Mouse (Mus musculus): Measurements from ENCODE around the gene Mtcp1.

The Mtcp1 gene

GRCm38 (mm10) chrX:75415936-75416785 is at the start of gene Mtcp1, which contains the start of the genes Cmc4 and Brcc3:
Gene Mtcp1 (minus strand): TSS chrX:75416588.
Gene Cmc4 (minus strand): TSS chrX:75416584.
Gene Brcc3 (plus strand): TSS chrX:75416628.
- peak; percentile 92 for DNase-seq

GRCm38 (mm10) chrX:75454597-75454996 is 38.2 kb upstream of the Mtcp1 start:
- DNase-seq = no peak

GRCm38 (mm10) chrX:75409711-75410110 is 6.7 kb downstream of the Mtcp1 start:
- DNase-seq = no peak

- no peak for DNase-seq
Measured at GRCm38 (mm10) chrX:75403350-75403749, 13.0 kb downstream of the Mtcp1 start.

GRCm38 (mm10) chrX:75402668-75403067 is 13.7 kb downstream of the Mtcp1 start:
- DNase-seq = no peak

GRCm38 (mm10) chrX:75399471-75399870 is 16.9 kb downstream of the Mtcp1 start:
- no peak for DNase-seq

GRCm38 (mm10) chrX:75382195-75382771 is 34.1 kb downstream of the Mtcp1 start, which contains the start of the genes Fundc2 and F8:
Gene Fundc2 (plus strand): TSS chrX:75382399.
Gene F8 (minus strand): TSS chrX:75382615.
- DNase-seq = peak; percentile 90

- DNase-seq = no peak
Measured at GRCm38 (mm10) chrX:75381699-75382098, 34.7 kb downstream of the Mtcp1 start.

- DNase-seq = no peak
Measured at GRCm38 (mm10) chrX:75381176-75381575, 35.2 kb downstream of the Mtcp1 start.

GRCm38 (mm10) chrX:75376815-75377214 is 39.6 kb downstream of the Mtcp1 start:
- DNase-seq = no peak

- peak; percentile 34 for DNase-seq
Measured at GRCm38 (mm10) chrX:75372666-75373425, 43.5 kb downstream of the Mtcp1 start.

GRCm38 (mm10) chrX:75370197-75370596 is 46.2 kb downstream of the Mtcp1 start:
- DNase-seq = peak; percentile 30
